Mouse (Mus musculus) testis, adult 2 months (tissue): Measurements from ENCODE around the gene Wipf1.

Source experiments
- CTCF ChIP-seq: fragments of 200-500 bp; IDR thresholded peaks from 2 replicates; pipeline ENCODE4 v1.5.1; 2012; ENCODE audit warnings: low read depth, mild to moderate bottlenecking, inconsistent platforms, low read length, moderate library complexity; ENCODE audit not compliant: control insufficient read depth, insufficient read depth, insufficient replicate concordance
- POLR2A ChIP-seq: fragments of 200-500 bp; IDR thresholded peaks from 2 replicates; pipeline ENCODE4 v1.6.1; 2012; ENCODE audit warnings: low read depth, mild to moderate bottlenecking, inconsistent platforms, low read length, moderate library complexity; ENCODE audit not compliant: control insufficient read depth

- TF ChIP-seq CTCF = no peak
- TF ChIP-seq POLR2A = no peak
Measured at GRCm38 (mm10) chr2:73496944-73497343, 32.6 kb downstream of the Wipf1 start.
